Mouse (Mus musculus) lung, postnatal 36 days (tissue): ENCODE data around the gene Eci2.
"Not testable (repeated sequence)": the region's sequence is repeated elsewhere in the genome, so short reads cannot be mapped to it uniquely, and the experiment has no call there.

Experiments
- DNase-seq: peaks from one replicate; pipeline ENCODE4 v3.0.0; 2022; ENCODE audit warnings: mixed read lengths

Eci2 gene

DNA sequence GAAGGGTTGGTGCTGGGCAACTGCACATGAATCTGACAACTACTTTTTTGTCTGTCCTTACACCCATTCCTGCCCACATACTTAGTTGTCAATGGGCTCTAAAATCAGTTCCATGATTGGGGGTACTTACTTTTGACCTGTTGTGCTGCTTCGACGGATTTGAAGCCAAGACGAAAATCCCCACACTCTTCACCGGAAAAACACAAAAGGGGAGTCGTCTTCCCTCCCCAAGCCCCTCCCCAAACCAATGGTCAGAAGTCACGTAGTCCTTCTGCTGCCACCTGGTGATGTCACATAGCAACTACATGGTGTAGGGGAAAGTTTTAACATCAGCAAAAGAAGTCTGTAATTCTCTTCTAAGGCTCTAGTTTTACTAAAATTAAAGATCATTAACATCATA, at the start of gene Eci2:
Gene Eci2 (minus strand): TSS at position 218 of the 400 bp plus-strand sequence.
- DNase-seq, result peak; percentile 77

GRCm38 (mm10) chr13:35074862-35075261, 48.0 kb upstream of the Eci2 start:
- no peak for DNase-seq

DNA sequence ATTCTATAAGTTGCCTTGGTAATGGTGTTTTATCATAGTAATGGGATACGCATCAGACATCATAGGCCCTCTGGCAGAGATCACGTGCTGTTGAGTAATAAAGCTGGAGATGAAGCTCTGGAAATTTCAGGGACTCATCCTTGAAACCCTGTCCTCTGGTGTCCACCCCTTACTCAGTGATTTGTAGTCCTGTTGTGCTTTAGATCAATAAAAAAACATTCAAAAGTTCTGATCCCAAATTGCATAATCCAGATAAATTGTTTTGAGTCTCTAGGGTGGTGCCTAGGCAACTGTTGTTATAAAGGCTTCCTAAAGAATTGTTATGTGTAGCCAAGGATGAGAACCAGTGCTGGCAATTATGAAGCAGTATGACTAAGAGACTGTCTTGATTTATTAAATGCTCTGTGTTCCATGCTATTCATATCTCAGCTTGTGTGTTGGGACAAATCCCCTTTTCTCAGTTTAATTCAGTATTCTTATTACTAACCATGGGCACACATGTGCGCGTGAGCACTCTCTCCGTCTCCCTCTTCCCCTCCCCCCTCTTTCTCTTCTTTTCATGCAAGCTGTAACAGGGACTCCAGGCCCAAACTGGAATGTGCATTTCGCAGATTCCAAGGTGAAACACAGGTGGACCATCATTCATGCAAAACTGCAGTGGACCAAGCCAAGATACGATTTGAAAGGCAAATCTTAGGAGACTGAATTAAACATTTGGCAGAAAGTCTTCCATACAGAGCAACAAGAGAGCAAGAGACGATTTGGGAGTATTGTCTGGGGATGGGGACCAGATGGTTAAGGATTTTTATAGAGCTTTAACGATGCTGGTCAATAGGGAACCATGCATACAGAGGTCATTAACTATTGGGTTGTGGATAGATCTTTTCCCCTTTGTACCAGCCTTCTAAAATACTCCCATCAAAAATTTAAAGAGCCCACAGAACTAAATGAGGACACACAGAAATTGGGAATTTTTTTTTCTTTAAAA, 43.9 kb upstream of the Eci2 start:
- no peak for DNase-seq

DNA sequence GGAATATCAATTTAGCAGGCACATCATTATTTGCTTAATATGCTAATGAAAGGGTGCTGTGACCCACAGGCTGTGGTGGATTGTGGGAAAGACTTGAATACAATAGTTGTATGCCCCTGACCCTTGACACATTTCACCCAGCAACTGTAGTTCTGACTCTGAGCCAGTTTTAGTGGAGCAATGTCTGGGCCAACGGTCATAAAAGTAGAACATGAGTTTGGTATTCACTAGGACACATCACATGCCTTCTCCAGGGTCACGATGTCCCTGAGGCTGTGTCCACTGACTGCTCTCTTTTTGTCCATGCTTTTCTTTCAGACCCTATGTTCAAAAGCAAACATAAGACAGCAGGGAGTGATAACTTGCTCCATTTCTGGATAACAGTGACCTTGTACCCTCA, 40.2 kb upstream of the Eci2 start:
- no peak for DNase-seq

GRCm38 (mm10) chr13:35066033-35066432, 39.1 kb upstream of the Eci2 start:
- DNase-seq, result peak; percentile 34

DNA sequence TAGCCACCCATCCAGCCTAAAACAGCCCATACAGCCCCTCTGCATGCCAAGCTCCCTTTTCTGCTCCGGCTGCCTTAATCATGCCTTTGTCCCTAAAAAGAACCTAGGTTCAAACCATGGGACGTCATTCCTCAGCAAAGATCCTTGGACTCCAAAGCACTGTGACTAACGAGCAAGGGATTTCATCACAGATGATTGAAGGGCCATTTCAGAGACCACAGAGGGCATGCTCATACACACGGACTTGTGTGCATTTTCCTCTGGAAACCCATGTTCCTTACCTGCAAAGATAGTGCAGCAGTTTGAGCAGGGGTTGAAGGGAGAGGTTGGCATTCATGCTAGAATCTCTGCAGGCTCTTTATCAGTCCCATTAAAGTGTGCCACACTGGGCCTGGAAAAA, 37.5 kb upstream of the Eci2 start:
- DNase-seq, result peak; percentile 15

GRCm38 (mm10) chr13:35058145-35058544, 31.2 kb upstream of the Eci2 start:
- no peak for DNase-seq

- no peak for DNase-seq
Measured at GRCm38 (mm10) chr13:35036486-35036885, 9.6 kb upstream of the Eci2 start.

GRCm38 (mm10) chr13:35035731-35036130, 8.8 kb upstream of the Eci2 start:
- no peak for DNase-seq

DNA sequence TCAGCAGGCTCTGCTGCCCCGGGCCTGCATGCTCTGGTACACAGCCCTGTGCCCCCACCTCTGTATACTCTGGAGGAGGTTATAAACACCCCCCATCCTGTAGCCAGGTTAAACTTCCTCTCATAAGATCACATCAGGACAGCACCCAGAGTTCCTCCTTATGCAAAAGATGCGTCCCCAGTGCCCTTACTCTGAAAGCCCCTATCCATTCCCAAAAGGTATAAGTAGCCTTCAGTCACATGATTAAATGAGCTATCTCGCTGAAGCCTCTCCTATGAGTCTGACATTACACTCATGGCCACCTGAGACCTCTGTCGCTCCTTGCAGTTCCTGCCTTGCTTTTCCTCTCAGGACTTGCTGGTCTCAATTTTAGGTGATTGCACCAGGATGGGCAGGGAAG, 6.7 kb upstream of the Eci2 start:
- DNase-seq, result no peak

DNA sequence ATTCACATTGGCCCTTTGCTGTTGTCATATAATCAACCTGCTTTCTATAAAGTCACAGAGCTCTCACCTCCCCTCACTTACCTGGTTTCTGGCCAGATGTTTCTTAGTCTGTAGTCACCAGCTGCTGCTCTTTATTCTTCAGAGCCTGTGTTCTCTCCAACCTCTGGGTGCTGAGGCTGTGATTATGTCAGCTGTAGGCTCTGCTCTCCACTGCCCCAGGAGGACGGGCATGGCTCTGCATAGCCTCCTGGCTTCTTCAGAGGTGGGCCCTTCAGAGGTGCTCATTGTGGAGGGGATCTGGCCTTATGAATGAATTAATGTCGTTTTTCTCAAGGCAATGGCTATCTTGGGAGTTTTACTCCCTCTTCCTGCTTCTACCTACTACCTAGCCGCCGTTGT, 4.8 kb upstream of the Eci2 start:
- no peak for DNase-seq

DNA sequence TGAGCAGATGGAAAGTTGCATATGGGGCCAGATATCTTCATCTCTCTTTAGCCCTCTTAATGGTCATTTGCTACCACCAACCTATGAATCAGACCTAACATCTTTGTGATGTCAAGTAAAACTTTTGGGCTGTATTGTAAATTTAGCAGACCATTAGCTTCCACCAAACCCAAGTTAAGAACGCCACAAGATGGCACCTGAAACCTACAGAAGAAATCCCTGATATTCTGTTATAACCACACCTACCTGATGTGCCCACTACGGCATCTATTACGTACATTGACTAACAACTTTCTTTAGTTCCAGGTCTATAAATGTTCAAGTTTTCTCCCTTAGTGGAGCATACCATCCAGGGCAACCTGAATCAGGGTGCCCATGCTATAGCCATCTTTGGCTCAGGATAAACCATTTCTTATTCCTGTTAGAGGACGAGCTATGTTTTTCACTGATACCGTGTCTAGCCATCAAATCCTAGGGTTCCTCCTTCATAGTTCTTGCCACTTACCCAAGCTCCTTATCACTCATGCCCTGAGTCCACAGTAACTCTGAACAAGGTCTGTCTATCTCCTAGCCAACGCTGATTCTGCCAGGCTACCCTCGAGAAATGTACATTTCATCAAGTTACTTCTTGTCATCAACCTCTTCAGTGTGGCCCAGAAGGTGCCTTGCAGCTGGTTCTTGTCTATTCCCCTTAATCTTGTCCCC, 4.2 kb upstream of the Eci2 start:
- DNase-seq, result no peak

DNA sequence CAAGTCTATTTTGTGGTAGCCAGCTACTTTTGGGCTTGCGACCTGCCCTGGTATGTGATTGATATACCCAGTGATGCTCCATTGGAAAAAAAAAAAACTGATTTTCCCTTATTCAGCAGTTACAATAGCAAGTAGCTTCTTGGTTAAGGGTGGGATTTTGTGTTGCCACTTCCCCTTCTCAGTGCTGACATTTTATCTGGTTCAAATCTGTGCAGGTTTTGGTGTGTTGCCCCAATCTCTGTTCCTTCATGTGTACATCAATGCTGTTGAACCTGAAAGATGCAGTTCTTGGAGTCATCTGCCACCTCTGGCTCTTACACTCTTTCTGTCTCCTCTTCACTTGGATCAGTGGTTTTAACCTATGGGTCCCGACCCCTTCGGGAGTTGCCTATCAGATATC, 1.5 kb upstream of the Eci2 start:
- no peak for DNase-seq

- DNase-seq, result not testable (repeated sequence)
Measured at GRCm38 (mm10) chr13:35023401-35023800, 3.5 kb downstream of the Eci2 start.

DNA sequence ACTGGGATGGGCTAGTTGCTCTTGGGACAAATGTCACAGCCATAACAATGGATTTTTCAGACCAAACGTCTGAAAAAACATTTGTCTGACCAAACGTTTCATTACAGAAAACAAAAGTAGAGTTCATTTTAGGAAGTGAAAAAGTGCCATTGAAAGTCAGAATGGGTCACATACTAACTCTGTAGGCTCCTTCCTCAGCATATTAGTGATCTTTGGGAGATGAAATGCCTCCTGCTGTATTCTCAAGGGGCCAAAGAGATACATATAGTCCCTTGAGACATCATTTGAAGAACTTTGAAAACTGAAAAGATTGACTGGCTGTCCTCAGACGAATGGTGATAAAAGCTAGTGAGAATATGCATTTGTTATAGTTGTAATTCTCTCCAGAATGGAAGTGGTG, 6.5 kb downstream of the Eci2 start:
- DNase-seq, result no peak

DNA sequence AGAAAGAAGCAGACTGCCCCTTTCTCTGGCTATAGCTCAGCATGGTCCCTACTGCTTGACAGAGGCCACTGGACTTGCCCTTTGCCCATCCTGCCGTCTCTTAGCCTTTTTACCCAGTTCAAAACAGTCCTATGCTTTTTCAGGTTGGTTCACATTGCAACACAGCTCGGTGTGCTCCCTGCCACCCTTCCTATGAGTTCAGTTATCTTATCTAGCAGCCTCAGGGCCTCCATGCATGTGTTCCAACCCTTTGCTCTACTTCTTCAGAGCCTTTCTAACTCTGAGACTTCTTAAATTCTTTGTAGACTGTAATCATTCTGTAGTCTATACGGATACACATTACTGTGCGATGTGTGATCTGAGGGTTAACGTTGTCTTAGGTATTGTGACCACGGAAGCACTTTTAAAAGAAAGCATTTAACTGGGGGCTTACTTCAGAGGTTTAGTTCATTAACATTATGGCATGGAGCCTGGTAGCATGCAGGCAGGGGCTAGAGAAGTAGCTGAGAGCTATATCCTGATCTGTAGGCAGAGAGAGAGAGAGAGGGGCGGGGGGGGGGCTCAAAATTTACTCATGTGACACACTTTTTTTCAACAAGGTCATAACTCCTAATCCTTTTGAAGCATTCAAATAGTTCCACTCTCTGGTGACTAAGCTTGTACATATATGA, 7.9 kb downstream of the Eci2 start:
- DNase-seq, result no peak

DNA sequence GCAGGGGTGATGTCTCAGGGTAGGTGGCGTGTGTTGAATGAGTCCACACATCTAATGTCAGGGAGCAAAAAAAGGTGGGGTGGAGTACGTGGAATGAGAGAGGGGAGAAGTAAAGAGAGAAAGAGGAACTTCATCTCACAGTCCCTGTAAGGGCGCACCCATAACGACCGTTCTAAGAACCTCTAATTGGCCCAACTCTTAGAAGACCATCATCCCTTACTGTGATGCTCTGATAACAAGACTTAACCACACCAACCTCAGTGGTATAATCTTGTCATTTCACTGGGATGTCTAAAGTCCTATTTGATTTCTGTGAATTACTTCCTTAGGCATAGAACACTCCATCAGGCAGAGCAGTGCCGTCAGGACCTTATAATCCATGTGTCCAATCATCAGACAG, 9.5 kb downstream of the Eci2 start:
- no peak for DNase-seq

DNA sequence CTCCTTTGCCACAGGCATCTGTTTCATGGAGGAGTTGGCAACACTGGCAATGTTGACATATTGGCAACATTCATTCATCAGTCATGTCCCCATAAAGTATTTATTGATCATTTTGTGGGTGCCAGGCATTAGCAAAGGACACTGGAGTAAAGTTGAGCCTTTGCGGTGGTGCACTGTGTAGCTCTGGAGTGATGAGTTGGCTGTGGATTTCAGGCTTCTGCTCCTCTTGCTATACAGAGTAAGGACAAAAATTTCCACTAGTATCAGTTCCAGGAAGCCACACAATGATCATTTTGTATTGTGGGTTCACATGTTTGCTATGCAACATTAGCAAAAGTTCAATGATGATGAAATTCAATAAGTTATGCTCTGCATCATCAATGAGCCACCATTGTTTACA, 10.8 kb downstream of the Eci2 start:
- no peak for DNase-seq

GRCm38 (mm10) chr13:34995925-34996324, 31.0 kb downstream of the Eci2 start:
- peak; percentile 42 for DNase-seq

GRCm38 (mm10) chr13:34993983-34994811, 32.7 kb downstream of the Eci2 start:
- DNase-seq, result peak; percentile 98

GRCm38 (mm10) chr13:34993595-34993982, 33.3 kb downstream of the Eci2 start:
- DNase-seq, result no peak

DNA sequence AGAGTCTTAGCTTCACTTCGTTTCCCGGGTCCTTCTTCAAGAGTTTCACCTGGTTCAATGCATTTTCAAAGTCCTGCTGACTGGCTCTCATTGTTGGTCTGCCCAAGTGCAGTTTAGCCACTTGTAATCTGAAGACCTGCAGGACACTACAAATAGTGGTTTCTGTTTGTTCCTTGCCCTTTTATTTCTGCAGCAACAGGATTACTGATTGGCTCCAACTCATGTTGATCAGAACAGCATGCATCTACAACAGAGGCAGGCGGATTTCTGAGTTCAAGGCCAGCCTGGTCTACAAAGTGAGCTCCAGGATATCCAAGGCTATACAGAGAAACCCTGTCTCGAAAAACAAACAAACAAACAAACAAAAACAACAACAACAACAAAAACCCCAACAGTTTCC, 33.8 kb downstream of the Eci2 start:
- DNase-seq, result peak; percentile 15
